Mouse (Mus musculus) left cerebral cortex, adult 8-10 months (tissue): ENCODE measurements around the gene Lrrc49. TPM values are rescaled to one million over a fixed set of nuclear protein-coding genes. Genes with fewer than 3 reads are reported as not detected.

Experiments used
- DNase-seq, 2 experiments: peaks; one replicate each; pipeline ENCODE4 v3.0.0; 2022; ENCODE audit warnings: low spot score in 2 of 2
- total RNA-seq, 4 experiments: library from RNA; stranded (reverse); gene quantifications; 2 replicates each; pipeline ENCODE4 v1.2.4; 2022

Gene Lrrc49
- 10 to 100 TPM; 75.0 to 97.8 (median 88.4) TPM for total RNA-seq

- peak; percentile 85 to 88 for DNase-seq
Measured at GRCm38 (mm10) chr9:60687891-60688324, at the start of gene Lrrc49. Lrrc49 (minus strand) TSS chr9:60688158.

GRCm38 (mm10) chr9:60734321-60734720, 46.4 kb upstream of the Lrrc49 start:
- no peak for DNase-seq

- DNase-seq = no peak
Measured at GRCm38 (mm10) chr9:60724968-60725367, 37.0 kb upstream of the Lrrc49 start.

- no peak for DNase-seq
Measured at GRCm38 (mm10) chr9:60719687-60720086, 31.7 kb upstream of the Lrrc49 start.

GRCm38 (mm10) chr9:60718284-60718683, 30.3 kb upstream of the Lrrc49 start:
- no peak for DNase-seq

- no peak for DNase-seq
Measured at GRCm38 (mm10) chr9:60715828-60716227, 27.9 kb upstream of the Lrrc49 start.

- peak in 1 of 2 experiments; percentile 62 for DNase-seq
Measured at GRCm38 (mm10) chr9:60715271-60715670, 27.3 kb upstream of the Lrrc49 start.

GRCm38 (mm10) chr9:60714191-60714590, 26.2 kb upstream of the Lrrc49 start:
- DNase-seq = peak in 1 of 2 experiments; percentile 58

GRCm38 (mm10) chr9:60713616-60714015, 25.7 kb upstream of the Lrrc49 start:
- no peak for DNase-seq

GRCm38 (mm10) chr9:60712771-60713541, 25.0 kb upstream of the Lrrc49 start, which contains the start of gene Larp6:
Larp6 (plus strand) TSS chr9:60712989.
- peak; percentile 62 to 64 for DNase-seq

GRCm38 (mm10) chr9:60712011-60712410, 24.1 kb upstream of the Lrrc49 start:
- DNase-seq = no peak

GRCm38 (mm10) chr9:60709721-60710120, 21.8 kb upstream of the Lrrc49 start:
- DNase-seq = no peak

- DNase-seq = no peak
Measured at GRCm38 (mm10) chr9:60708606-60709005, 20.6 kb upstream of the Lrrc49 start.

GRCm38 (mm10) chr9:60707594-60707993, 19.6 kb upstream of the Lrrc49 start:
- no peak for DNase-seq

GRCm38 (mm10) chr9:60699581-60700231, 11.7 kb upstream of the Lrrc49 start:
- no peak for DNase-seq

GRCm38 (mm10) chr9:60696271-60696985, 8.5 kb upstream of the Lrrc49 start:
- DNase-seq = no peak

- no peak for DNase-seq
Measured at GRCm38 (mm10) chr9:60693986-60694385, 6.0 kb upstream of the Lrrc49 start.

- DNase-seq = no peak
Measured at GRCm38 (mm10) chr9:60692624-60693023, 4.7 kb upstream of the Lrrc49 start.

GRCm38 (mm10) chr9:60687415-60687814, 543 bp downstream of the Lrrc49 start:
- no peak for DNase-seq

- no peak for DNase-seq
Measured at GRCm38 (mm10) chr9:60682753-60683152, 5.2 kb downstream of the Lrrc49 start.

GRCm38 (mm10) chr9:60681005-60681404, 7.0 kb downstream of the Lrrc49 start:
- DNase-seq = no peak

GRCm38 (mm10) chr9:60678913-60679312, 9.0 kb downstream of the Lrrc49 start:
- no peak for DNase-seq
